Mouse (Mus musculus): ENCODE data around the gene Ctnnbl1. TPM values are rescaled to one million over a fixed set of nuclear protein-coding genes. Genes with fewer than 3 reads are reported as not detected.

The Ctnnbl1 gene
- polyA plus RNA-seq, 1 experiment from 2014 or later = 60.9 TPM

- H3K36me3 ChIP-seq (ENCODE audit: insufficient read depth) = peaks cover 5% of the 10 kb centered on the region; the same call in 1 of the 2 replicates
- H3K9ac ChIP-seq = no peak overlapping the region
- no peak overlapping the region for H3K4me3 ChIP-seq (ENCODE audit: low read depth, low read length)
- 72% methylated on average over 7 of the region's 7 CpGs for WGBS
- H3K27ac ChIP-seq (ENCODE audit: low read depth) = no peak overlapping the region
- no peaks in the 10 kb centered on the region for H3K4me1 ChIP-seq (ENCODE audit: insufficient read depth)
- DNase-seq (no peak), ATAC-seq (ENCODE audit: insufficient read depth) (no peak)
- TF ChIP-seq CTCF (IDR thresholded peaks at IDR 0.05; ENCODE audit: low read depth) = no peak
- no peak overlapping the region for H3K4me2 ChIP-seq
- H3K27me3 ChIP-seq (ENCODE audit: insufficient read depth, low read length) = no peaks in the 10 kb centered on the region
- no peaks in the 10 kb centered on the region for H3K9me3 ChIP-seq (ENCODE audit: low read depth, low read length)
Measured at GRCm38 (mm10) chr2:157808368-157808923, 71.2 kb downstream of the Ctnnbl1 start.

GRCm38 (mm10) chr2:157809341-157809740 lies 72.1 kb downstream of the Ctnnbl1 start:
- Histone ChIP-seq H3K9ac (no peak overlapping the region), H3K9me3 (ENCODE audit: low read depth, low read length) (no peaks in the 10 kb centered on the region), H3K27me3 (ENCODE audit: insufficient read depth, low read length) (no peaks in the 10 kb centered on the region), H3K36me3 (ENCODE audit: insufficient read depth) (peaks cover 5% of the 10 kb centered on the region), H3K4me2 (no peak overlapping the region), H3K27ac (ENCODE audit: low read depth) (no peak overlapping the region), H3K4me3 (ENCODE audit: low read depth, low read length) (no peak overlapping the region), H3K4me1 (ENCODE audit: insufficient read depth) (no peaks in the 10 kb centered on the region)
- WGBS = 89% methylated on average over 6 of the region's 6 CpGs
- TF ChIP-seq CTCF (IDR thresholded peaks at IDR 0.05; ENCODE audit: low read depth) = no peak
- DNase-seq = no peak
- no peak for ATAC-seq (ENCODE audit: insufficient read depth)

GRCm38 (mm10) chr2:157810749-157811148 lies 73.5 kb downstream of the Ctnnbl1 start:
- H3K4me3 ChIP-seq (ENCODE audit: low read depth, low read length) = no peak overlapping the region
- no peaks in the 10 kb centered on the region for H3K9me3 ChIP-seq (ENCODE audit: low read depth, low read length)
- 73% methylated on average over 1 of the region's 1 CpGs for WGBS
- H3K36me3 ChIP-seq (ENCODE audit: insufficient read depth) = peaks cover 16% of the 10 kb centered on the region
- no peak overlapping the region for H3K27ac ChIP-seq (ENCODE audit: low read depth)
- H3K27me3 ChIP-seq (ENCODE audit: insufficient read depth, low read length) = no peaks in the 10 kb centered on the region
- TF ChIP-seq CTCF (IDR thresholded peaks at IDR 0.05; ENCODE audit: low read depth) = no peak
- H3K9ac ChIP-seq = no peak overlapping the region
- H3K4me1 ChIP-seq (ENCODE audit: insufficient read depth) = no peaks in the 10 kb centered on the region
- no peak for ATAC-seq (ENCODE audit: insufficient read depth)
- DNase-seq = no peak
- no peak overlapping the region for H3K4me2 ChIP-seq

GRCm38 (mm10) chr2:157813121-157813520 lies 75.9 kb downstream of the Ctnnbl1 start:
- H3K9me3 ChIP-seq (ENCODE audit: low read depth, low read length) = no peaks in the 10 kb centered on the region
- no peaks in the 10 kb centered on the region for H3K4me1 ChIP-seq (ENCODE audit: insufficient read depth)
- 89% methylated on average over 4 of the region's 4 CpGs for WGBS
- TF ChIP-seq CTCF (IDR thresholded peaks at IDR 0.05; ENCODE audit: low read depth) = no peak
- DNase-seq (no peak), ATAC-seq (ENCODE audit: insufficient read depth) (no peak)
- H3K36me3 ChIP-seq (ENCODE audit: insufficient read depth) = peaks cover 26% of the 10 kb centered on the region
- no peak overlapping the region for H3K27ac ChIP-seq (ENCODE audit: low read depth)
- no peaks in the 10 kb centered on the region for H3K27me3 ChIP-seq (ENCODE audit: insufficient read depth, low read length)
- no peak overlapping the region for H3K4me3 ChIP-seq (ENCODE audit: low read depth, low read length)
- H3K4me2 ChIP-seq = no peak overlapping the region
- no peak overlapping the region for H3K9ac ChIP-seq

GRCm38 (mm10) chr2:157814116-157814964 lies 77.1 kb downstream of the Ctnnbl1 start:
- H3K36me3 ChIP-seq (ENCODE audit: insufficient read depth) = peaks cover 33% of the 10 kb centered on the region
- ATAC-seq (ENCODE audit: insufficient read depth) (no peak), DNase-seq (no peak)
- 61% methylated on average over 11 of the region's 11 CpGs for whole genome bisulfite sequencing
- no peaks in the 10 kb centered on the region for H3K27me3 ChIP-seq (ENCODE audit: insufficient read depth, low read length)
- no peak overlapping the region for H3K27ac ChIP-seq (ENCODE audit: low read depth)
- H3K9ac ChIP-seq = no peak overlapping the region
- H3K9me3 ChIP-seq (ENCODE audit: low read depth, low read length) = no peaks in the 10 kb centered on the region
- no peak overlapping the region for H3K4me2 ChIP-seq
- no peaks in the 10 kb centered on the region for H3K4me1 ChIP-seq (ENCODE audit: insufficient read depth)
- H3K4me3 ChIP-seq (ENCODE audit: low read depth, low read length) = no peak overlapping the region
- TF ChIP-seq CTCF (IDR thresholded peaks at IDR 0.05; ENCODE audit: low read depth) = no peak

- peaks cover 31% of the 10 kb centered on the region for H3K36me3 ChIP-seq (ENCODE audit: insufficient read depth)
- H3K27ac ChIP-seq (ENCODE audit: low read depth) = no peak overlapping the region
- DNase-seq (no peak), ATAC-seq (ENCODE audit: insufficient read depth) (no peak)
- H3K4me1 ChIP-seq (ENCODE audit: insufficient read depth) = no peaks in the 10 kb centered on the region
- no peak for TF ChIP-seq CTCF (IDR thresholded peaks at IDR 0.05; ENCODE audit: low read depth)
- WGBS = 87% methylated on average over 2 of the region's 2 CpGs
- no peak overlapping the region for H3K4me3 ChIP-seq (ENCODE audit: low read depth, low read length)
- no peaks in the 10 kb centered on the region for H3K27me3 ChIP-seq (ENCODE audit: insufficient read depth, low read length)
- no peak overlapping the region for H3K4me2 ChIP-seq
- H3K9ac ChIP-seq = no peak overlapping the region
- H3K9me3 ChIP-seq (ENCODE audit: low read depth, low read length) = no peaks in the 10 kb centered on the region
Measured at GRCm38 (mm10) chr2:157814965-157815283, 77.7 kb downstream of the Ctnnbl1 start.

- TF ChIP-seq CTCF (IDR thresholded peaks at IDR 0.05; ENCODE audit: low read depth) = no peak
- no peak overlapping the region for H3K27ac ChIP-seq (ENCODE audit: low read depth)
- DNase-seq = no peak
- H3K27me3 ChIP-seq (ENCODE audit: insufficient read depth, low read length) = no peaks in the 10 kb centered on the region
- ATAC-seq (ENCODE audit: insufficient read depth) = no peak
- H3K4me2 ChIP-seq = no peak overlapping the region
- H3K9me3 ChIP-seq (ENCODE audit: low read depth, low read length) = no peaks in the 10 kb centered on the region
- 80% methylated on average over 9 of the region's 9 CpGs for WGBS
- no peak overlapping the region for H3K9ac ChIP-seq
- H3K36me3 ChIP-seq (ENCODE audit: insufficient read depth) = peaks cover 28% of the 10 kb centered on the region
- no peaks in the 10 kb centered on the region for H3K4me1 ChIP-seq (ENCODE audit: insufficient read depth)
- H3K4me3 ChIP-seq (ENCODE audit: low read depth, low read length) = no peak overlapping the region
Measured at GRCm38 (mm10) chr2:157817672-157818071, 80.5 kb downstream of the Ctnnbl1 start.

Data from lung, embryonic 14.5 days (tissue).